Mouse (Mus musculus) fibroblast of lung, adult 2 months (primary cell): ENCODE measurements around the gene Ubxn6.

ENCODE experiments used
- DNase-seq: peaks from one replicate; pipeline ENCODE4 v3.0.0-alpha.2; 2011; ENCODE audit warnings: low read depth

Ubxn6 gene

GRCm38 (mm10) chr17:56024931-56025330 lies 49.9 kb downstream of the Ubxn6 start:
- no peak for DNase-seq

GRCm38 (mm10) chr17:56024476-56024875 lies 50.4 kb downstream of the Ubxn6 start:
- no peak for DNase-seq

- DNase-seq = no peak
Observed at GRCm38 (mm10) chr17:56023386-56023785, 51.4 kb downstream of the Ubxn6 start.

GRCm38 (mm10) chr17:56022989-56023290 lies 51.9 kb downstream of the Ubxn6 start:
- no peak for DNase-seq

GRCm38 (mm10) chr17:56022131-56022988 lies 52.5 kb downstream of the Ubxn6 start:
- no peak for DNase-seq

GRCm38 (mm10) chr17:56021161-56021910 lies 53.5 kb downstream of the Ubxn6 start:
- DNase-seq = no peak

GRCm38 (mm10) chr17:56020400-56021084 lies 54.3 kb downstream of the Ubxn6 start:
- no peak for DNase-seq

GRCm38 (mm10) chr17:56018347-56019131 lies 56.3 kb downstream of the Ubxn6 start:
- no peak for DNase-seq

GRCm38 (mm10) chr17:56017848-56018247 lies 57.0 kb downstream of the Ubxn6 start:
- no peak for DNase-seq
